Mouse (Mus musculus) cortical plate, adult 2 months (tissue): Measurements from ENCODE around the gene Atp5g1. TPM values are rescaled to one million over a fixed set of nuclear protein-coding genes. Genes with fewer than 3 reads are reported as not detected.

ENCODE experiments used
- H3K27ac ChIP-seq: fragments of 200-500 bp; 2 replicates; pipeline ENCODE4 v1.5.1; 2012; ENCODE audit warnings: low read length, control low read depth, inconsistent platforms; ENCODE audit not compliant: insufficient read depth
- H3K4me1 ChIP-seq: fragments of 200-500 bp; 2 replicates; pipeline ENCODE4 v1.6.1; 2011; ENCODE audit warnings: low read length; ENCODE audit not compliant: control insufficient read depth, insufficient read depth
- H3K4me3 ChIP-seq: fragments of 200-500 bp; 2 replicates; pipeline ENCODE4 v1.5.1; 2011; ENCODE audit warnings: mild to moderate bottlenecking, low read length, control low read depth; ENCODE audit not compliant: insufficient read depth
- CTCF ChIP-seq: fragments of 200-500 bp; IDR thresholded peaks from 2 replicates; pipeline ENCODE4 v1.5.1; 2011; ENCODE audit warnings: mild to moderate bottlenecking, control low read depth, low read length; ENCODE audit not compliant: insufficient read depth; ENCODE audit errors: extremely low read depth
- POLR2A ChIP-seq: fragments of 200-500 bp; IDR thresholded peaks from 2 replicates; pipeline ENCODE4 v1.6.1; 2011; ENCODE audit warnings: mild to moderate bottlenecking, low read length, control low read depth; ENCODE audit not compliant: insufficient read depth; ENCODE audit errors: extremely low read depth
- polyA plus RNA-seq: library from polyadenylated mRNA; depleted of rRNA; stranded (reverse); fragments of >200 nt; gene quantifications from 2 replicates; pipeline ENCODE4 v1.2.3, GENCODE M21; 2012

Gene Atp5g1
- polyA plus RNA-seq, 1 experiment, result 494 TPM

GRCm38 (mm10) chr11:96047469-96048373, 27.7 kb downstream of the Atp5g1 start:
- H3K27ac ChIP-seq, result no peak overlapping the region

GRCm38 (mm10) chr11:96046793-96047192, 28.7 kb downstream of the Atp5g1 start:
- Histone ChIP-seq H3K4me3 (no peak overlapping the region), H3K27ac (no peak overlapping the region), H3K4me1 (no peaks in the 10 kb centered on the region)
- 0 out of 2 replicates have a peak, but pooled peaks have one; percentile 6 for TF ChIP-seq POLR2A
- no peak for TF ChIP-seq CTCF

More at GRCm38 (mm10) chr11:96047469-96048373, 27.7 kb downstream of the Atp5g1 start:
- Histone ChIP-seq H3K4me3 (no peak overlapping the region), H3K4me1 (no peaks in the 10 kb centered on the region)
- TF ChIP-seq POLR2A (no peak), CTCF (no peak)

- TF ChIP-seq POLR2A (no peak), CTCF (no peak)
- Histone ChIP-seq H3K4me1 (no peaks in the 10 kb centered on the region), H3K4me3 (no peak overlapping the region), H3K27ac (no peak overlapping the region)
Measured at GRCm38 (mm10) chr11:96046028-96046427, 29.4 kb downstream of the Atp5g1 start.

DNA sequence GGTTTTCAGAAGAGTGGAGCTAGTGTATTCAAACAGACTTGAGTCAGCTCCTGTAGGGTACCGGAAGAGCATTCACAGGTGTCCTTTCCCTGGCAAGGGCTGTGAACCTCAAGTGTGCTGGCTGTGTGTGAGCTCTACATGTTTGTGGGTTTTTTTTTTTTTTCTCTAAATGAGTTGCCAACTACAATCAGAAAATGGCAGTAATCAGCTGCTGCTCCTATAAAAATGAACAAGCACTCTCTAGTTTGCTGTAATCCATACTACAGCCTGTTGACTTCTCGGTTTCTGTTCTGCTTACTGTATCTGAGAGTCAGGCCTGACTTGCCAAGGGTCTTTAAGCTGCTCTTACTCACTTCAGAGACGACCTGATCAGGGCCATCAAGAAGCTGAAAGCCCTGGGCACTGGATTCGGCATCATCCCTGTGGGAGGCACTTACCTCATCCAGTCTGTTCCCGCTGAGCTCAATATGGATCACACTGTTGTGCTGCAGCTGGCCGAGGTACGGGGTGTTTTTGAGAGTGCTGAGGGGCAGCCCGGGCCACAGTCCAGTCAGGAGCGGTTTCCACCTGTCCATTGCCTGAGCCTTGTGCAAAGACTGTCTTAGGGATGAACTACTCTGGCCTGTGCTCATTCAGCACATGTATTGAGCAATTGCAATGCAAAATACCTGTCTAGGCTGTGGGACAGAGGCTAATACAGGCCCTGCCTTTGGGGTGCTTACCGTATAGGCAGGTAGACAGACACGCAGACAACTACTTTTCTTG, 30.5 kb downstream of the Atp5g1 start:
- Histone ChIP-seq H3K4me1 (no peaks in the 10 kb centered on the region), H3K4me3 (no peak overlapping the region), H3K27ac (no peak overlapping the region)
- TF ChIP-seq CTCF (no peak), POLR2A (no peak)

- Histone ChIP-seq H3K27ac (no peak overlapping the region), H3K4me3 (no peak overlapping the region), H3K4me1 (peaks cover 2% of the 10 kb centered on the region; the same call in 1 of the 2 replicates)
- TF ChIP-seq CTCF (no peak), POLR2A (no peak)
Measured at GRCm38 (mm10) chr11:96038560-96038959, 36.9 kb downstream of the Atp5g1 start.

DNA sequence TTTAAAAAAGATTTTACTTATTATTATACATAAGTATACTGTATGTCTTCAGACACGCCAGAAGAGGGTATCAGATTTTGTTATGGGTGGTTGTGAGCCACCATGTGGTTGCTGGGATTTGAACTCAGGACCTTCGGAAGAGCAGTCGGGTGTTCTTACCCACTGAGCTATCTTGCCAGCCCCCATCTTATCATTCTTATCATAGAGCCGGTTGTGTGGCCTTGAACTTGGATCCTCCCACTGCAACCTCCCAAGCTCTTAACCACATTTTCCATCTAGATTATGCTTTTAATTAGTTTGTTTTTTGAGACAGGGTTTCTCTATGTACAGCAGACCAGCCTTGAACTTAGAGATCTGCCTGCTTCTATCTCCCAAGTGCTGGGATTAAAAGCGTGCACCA, 38.0 kb downstream of the Atp5g1 start:
- Histone ChIP-seq H3K4me1 (peaks cover 2% of the 10 kb centered on the region; the same call in 1 of the 2 replicates), H3K27ac (no peak overlapping the region), H3K4me3 (no peak overlapping the region)
- TF ChIP-seq POLR2A (no peak), CTCF (no peak)

- TF ChIP-seq CTCF, result no peak
- TF ChIP-seq POLR2A, result no peak
- peaks cover 2% of the 10 kb centered on the region; the same call in 1 of the 2 replicates for H3K4me1 ChIP-seq
- peak overlapping the region; percentile 72 for H3K4me3 ChIP-seq
- H3K27ac ChIP-seq, result no peak overlapping the region
Measured at GRCm38 (mm10) chr11:96035133-96035532, 40.3 kb downstream of the Atp5g1 start.

DNA sequence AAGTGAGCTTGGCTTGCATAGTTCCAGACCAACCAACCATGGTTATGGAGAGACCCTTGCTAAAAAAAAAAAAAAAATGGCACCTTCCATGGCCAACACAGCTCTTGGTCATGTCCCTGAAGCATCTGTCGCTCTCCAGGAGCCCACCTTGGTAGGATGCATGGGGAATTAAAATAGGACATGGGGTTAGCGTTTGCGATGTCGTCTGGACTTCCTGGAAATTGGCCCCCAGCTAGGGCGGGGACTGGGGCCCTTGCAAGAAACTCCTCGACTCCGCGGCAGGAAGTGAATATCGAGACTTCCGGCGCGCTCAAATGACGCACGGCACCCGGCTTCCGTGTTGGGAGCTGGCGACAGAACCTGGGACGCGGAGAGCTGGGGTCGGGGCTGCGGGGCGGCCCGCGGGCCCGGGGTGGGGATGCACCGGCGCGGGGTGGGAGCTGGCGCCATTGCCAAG, 40.8 kb downstream of the Atp5g1 start, which contains the start of gene Snf8:
TSS of gene Snf8 (plus strand) at position 290 of the 457 bp plus-strand sequence.
- TF ChIP-seq POLR2A, result peak; percentile 46; the same call in 1 of the 2 replicates
- no peak for TF ChIP-seq CTCF
- no peak within 1 kb of the TSS for H3K27ac ChIP-seq
- H3K4me3 ChIP-seq, result peak within 1 kb of the TSS; percentile 72
- peaks cover 2% of the 10 kb centered on the region; the same call in 1 of the 2 replicates for H3K4me1 ChIP-seq

GRCm38 (mm10) chr11:96034116-96034515, 41.4 kb downstream of the Atp5g1 start:
- Histone ChIP-seq H3K27ac (no peak overlapping the region), H3K4me3 (peak overlapping the region; percentile 72), H3K4me1 (peaks cover 2% of the 10 kb centered on the region; the same call in 1 of the 2 replicates)
- TF ChIP-seq CTCF (no peak), POLR2A (no peak)
